Mouse (Mus musculus): ENCODE measurements around the gene Padi4. TPM values are rescaled to one million over a fixed set of nuclear protein-coding genes. Genes with fewer than 3 reads are reported as not detected.

The Padi4 gene
- polyA plus RNA-seq, 1 experiment from 2014 or later = 1.1 TPM

DNA sequence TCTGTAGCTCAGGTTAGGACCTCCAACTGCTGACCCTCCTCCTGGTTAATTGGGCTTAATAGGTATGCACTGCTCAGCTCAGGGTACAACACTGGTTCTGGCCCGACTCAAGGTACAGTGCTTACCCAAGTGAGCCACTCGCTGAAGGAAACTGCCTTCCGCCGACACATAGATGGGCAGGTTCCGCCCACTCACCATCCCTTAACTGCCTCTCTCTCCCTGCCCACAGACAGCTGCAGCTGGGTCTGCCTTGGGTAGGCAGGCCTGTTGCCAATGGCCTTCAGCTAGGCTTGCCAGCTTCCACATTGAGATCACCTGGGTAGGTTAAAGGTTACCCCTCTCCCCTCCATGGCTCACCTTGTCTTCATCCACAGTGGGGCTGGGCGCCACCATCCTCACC is 32.6 kb downstream of the Padi4 start:
- H3K4me3 ChIP-seq (ENCODE audit: low read depth, low read length) = no peak overlapping the region
- TF ChIP-seq EP300 (IDR thresholded peaks at IDR 0.05) (no peak), CTCF (IDR thresholded peaks at IDR 0.05) (no peak)
- H3K27ac ChIP-seq (ENCODE audit: low read length) = no peak overlapping the region
- no peak for ATAC-seq
- DNase-seq (ENCODE audit: low spot score) = no peak
- H3K4me1 ChIP-seq (ENCODE audit: insufficient read depth, low read depth, low read length) = no peaks in the 10 kb centered on the region
- H3K4me2 ChIP-seq (replicated peaks; ENCODE audit: low read depth, low read length) = no peak overlapping the region
- no peaks in the 10 kb centered on the region for H3K36me3 ChIP-seq (ENCODE audit: insufficient read depth, low read length)
- H3K9ac ChIP-seq (replicated peaks; ENCODE audit: low read depth) = no peak overlapping the region
- no peaks in the 10 kb centered on the region for H3K27me3 ChIP-seq (replicated peaks; ENCODE audit: insufficient read depth, low read length)
- no peaks in the 10 kb centered on the region for H3K9me3 ChIP-seq (ENCODE audit: low read length)
- 87% methylated on average over 6 of the region's 6 CpGs for WGBS

DNA sequence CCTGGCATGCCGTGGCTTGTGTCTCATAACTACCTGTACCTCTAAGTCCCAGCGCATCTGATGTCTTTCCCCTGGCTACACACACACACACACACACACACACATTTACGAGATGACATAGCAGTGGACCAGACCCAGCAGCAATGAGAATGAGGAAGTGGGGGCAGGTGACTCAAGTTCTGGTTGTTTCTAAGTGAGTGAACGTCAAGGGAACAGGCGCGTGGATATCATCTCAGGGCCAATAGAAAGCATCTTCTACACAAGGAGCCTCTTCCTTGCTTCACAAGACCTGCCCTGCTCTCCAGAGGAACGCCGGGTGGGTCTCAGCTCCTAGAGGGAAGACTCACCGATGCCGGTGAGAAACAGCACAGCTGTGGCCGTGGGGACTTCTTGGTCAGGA is 33.4 kb downstream of the Padi4 start:
- no peaks in the 10 kb centered on the region for H3K4me1 ChIP-seq (ENCODE audit: insufficient read depth, low read depth, low read length)
- no peaks in the 10 kb centered on the region for H3K9me3 ChIP-seq (ENCODE audit: low read length)
- H3K4me3 ChIP-seq (ENCODE audit: low read depth, low read length) = no peak overlapping the region
- 77% methylated on average over 11 of the region's 11 CpGs for WGBS
- no peak overlapping the region for H3K9ac ChIP-seq (replicated peaks; ENCODE audit: low read depth)
- H3K27me3 ChIP-seq (replicated peaks; ENCODE audit: insufficient read depth, low read length) = no peaks in the 10 kb centered on the region
- TF ChIP-seq CTCF (IDR thresholded peaks at IDR 0.05) = no peak
- H3K36me3 ChIP-seq (ENCODE audit: insufficient read depth, low read length) = no peaks in the 10 kb centered on the region
- ATAC-seq (no peak), DNase-seq (ENCODE audit: low spot score) (no peak)
- no peak overlapping the region for H3K4me2 ChIP-seq (replicated peaks; ENCODE audit: low read depth, low read length)
- H3K27ac ChIP-seq (ENCODE audit: low read length) = no peak overlapping the region

DNA sequence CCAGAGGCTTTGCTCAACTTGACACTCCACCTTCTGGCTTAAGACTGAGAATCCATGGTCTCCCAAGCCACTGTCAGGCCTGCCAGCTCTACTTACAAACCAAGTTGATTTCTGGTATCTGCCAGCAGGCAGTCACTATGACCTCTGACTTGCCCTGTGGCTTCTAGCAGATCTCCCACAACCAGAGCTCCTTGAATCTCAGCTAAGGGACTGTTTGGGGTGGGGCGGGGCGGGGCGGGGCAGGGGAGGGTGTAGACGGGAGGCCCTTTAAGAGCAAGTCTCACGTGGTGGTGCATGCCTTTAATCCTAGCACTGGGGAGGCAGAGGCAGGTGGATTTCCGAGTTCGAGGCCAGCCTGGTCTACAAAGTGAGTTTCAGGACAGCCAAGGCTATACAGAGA is 41.2 kb downstream of the Padi4 start:
- no peak for ATAC-seq
- H3K27ac ChIP-seq (ENCODE audit: low read length) = no peak overlapping the region
- DNase-seq (ENCODE audit: low spot score) = no peak
- H3K36me3 ChIP-seq (ENCODE audit: insufficient read depth, low read length) = no peaks in the 10 kb centered on the region
- no peak for TF ChIP-seq CTCF (IDR thresholded peaks at IDR 0.05)
- no peak for TF ChIP-seq EP300 (IDR thresholded peaks at IDR 0.05)
- no peaks in the 10 kb centered on the region for H3K9me3 ChIP-seq (ENCODE audit: low read length)
- H3K4me1 ChIP-seq (ENCODE audit: insufficient read depth, low read depth, low read length) = no peaks in the 10 kb centered on the region
- H3K4me2 ChIP-seq (replicated peaks; ENCODE audit: low read depth, low read length) = no peak overlapping the region
- 65% methylated on average over 7 of the region's 7 CpGs for WGBS
- H3K4me3 ChIP-seq (ENCODE audit: low read depth, low read length) = no peak overlapping the region
- H3K27me3 ChIP-seq (replicated peaks; ENCODE audit: insufficient read depth, low read length) = no peaks in the 10 kb centered on the region
- H3K9ac ChIP-seq (replicated peaks; ENCODE audit: low read depth) = no peak overlapping the region

DNA sequence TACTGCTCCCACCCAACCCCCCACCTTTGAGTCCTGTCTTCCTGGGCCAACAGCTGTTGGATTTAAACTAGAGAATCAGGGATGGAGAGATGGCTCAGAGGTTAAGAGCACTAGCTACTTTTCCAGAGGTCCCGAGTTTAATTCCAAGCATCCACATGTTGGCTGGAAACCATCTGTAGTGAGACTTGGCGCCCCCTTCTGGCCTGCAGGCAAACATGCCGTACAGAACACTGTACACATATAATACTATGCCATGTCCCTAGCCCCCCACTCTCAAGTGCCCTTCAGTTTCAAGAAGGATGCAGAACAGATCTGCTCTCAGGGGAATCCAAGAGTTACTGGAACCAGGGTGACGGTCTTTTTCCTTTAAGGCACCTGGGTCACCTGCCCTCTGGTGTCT is 42.4 kb downstream of the Padi4 start:
- DNase-seq (ENCODE audit: low spot score) (no peak), ATAC-seq (no peak)
- H3K9me3 ChIP-seq (ENCODE audit: low read length) = no peaks in the 10 kb centered on the region
- no peaks in the 10 kb centered on the region for H3K27me3 ChIP-seq (replicated peaks; ENCODE audit: insufficient read depth, low read length)
- H3K4me2 ChIP-seq (replicated peaks; ENCODE audit: low read depth, low read length) = no peak overlapping the region
- no peak overlapping the region for H3K9ac ChIP-seq (replicated peaks; ENCODE audit: low read depth)
- WGBS = 78% methylated on average over 4 of the region's 4 CpGs
- no peaks in the 10 kb centered on the region for H3K36me3 ChIP-seq (ENCODE audit: insufficient read depth, low read length)
- H3K4me3 ChIP-seq (ENCODE audit: low read depth, low read length) = no peak overlapping the region
- peak; percentile 39 for TF ChIP-seq CTCF (IDR thresholded peaks at IDR 0.05)
- TF ChIP-seq EP300 (IDR thresholded peaks at IDR 0.05) = no peak
- H3K4me1 ChIP-seq (ENCODE audit: insufficient read depth, low read depth, low read length) = no peaks in the 10 kb centered on the region
- no peak overlapping the region for H3K27ac ChIP-seq (ENCODE audit: low read length)

DNA sequence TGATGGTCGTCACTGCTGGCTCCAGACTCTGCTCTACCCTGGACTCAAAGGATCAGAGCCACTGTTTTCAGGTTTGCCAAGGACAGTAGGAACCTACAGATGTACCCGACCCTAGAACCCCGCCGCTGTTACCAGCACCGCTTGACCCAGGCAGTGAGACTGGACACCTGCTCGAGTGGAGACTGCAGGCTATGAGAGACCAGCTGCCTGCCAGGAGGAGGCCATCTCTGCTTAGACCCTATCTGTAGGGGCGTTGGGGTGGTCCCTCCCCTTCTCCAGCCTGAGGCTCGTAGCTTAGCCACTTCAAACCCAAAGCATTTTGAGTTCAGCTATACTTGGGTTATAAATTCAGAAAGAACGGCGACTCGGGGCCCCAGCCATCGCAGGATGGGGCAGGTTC is 47.1 kb downstream of the Padi4 start:
- H3K36me3 ChIP-seq (ENCODE audit: insufficient read depth, low read length) = 0 out of 2 replicates have a peak, but pooled peaks cover under 1% of the 10 kb centered on the region
- H3K4me1 ChIP-seq (ENCODE audit: insufficient read depth, low read depth, low read length) = no peaks in the 10 kb centered on the region
- no peak overlapping the region for H3K4me3 ChIP-seq (ENCODE audit: low read depth, low read length)
- ATAC-seq = no peak
- no peak for DNase-seq (ENCODE audit: low spot score)
- TF ChIP-seq CTCF (IDR thresholded peaks at IDR 0.05) = no peak
- no peak for TF ChIP-seq EP300 (IDR thresholded peaks at IDR 0.05)
- no peak overlapping the region for H3K27ac ChIP-seq (ENCODE audit: low read length)
- H3K9ac ChIP-seq (replicated peaks; ENCODE audit: low read depth) = no peak overlapping the region
- no peak overlapping the region for H3K4me2 ChIP-seq (replicated peaks; ENCODE audit: low read depth, low read length)
- no peaks in the 10 kb centered on the region for H3K9me3 ChIP-seq (ENCODE audit: low read length)
- 80% methylated on average over 12 of the region's 12 CpGs for WGBS
- H3K27me3 ChIP-seq (replicated peaks; ENCODE audit: insufficient read depth, low read length) = no peaks in the 10 kb centered on the region

DNA sequence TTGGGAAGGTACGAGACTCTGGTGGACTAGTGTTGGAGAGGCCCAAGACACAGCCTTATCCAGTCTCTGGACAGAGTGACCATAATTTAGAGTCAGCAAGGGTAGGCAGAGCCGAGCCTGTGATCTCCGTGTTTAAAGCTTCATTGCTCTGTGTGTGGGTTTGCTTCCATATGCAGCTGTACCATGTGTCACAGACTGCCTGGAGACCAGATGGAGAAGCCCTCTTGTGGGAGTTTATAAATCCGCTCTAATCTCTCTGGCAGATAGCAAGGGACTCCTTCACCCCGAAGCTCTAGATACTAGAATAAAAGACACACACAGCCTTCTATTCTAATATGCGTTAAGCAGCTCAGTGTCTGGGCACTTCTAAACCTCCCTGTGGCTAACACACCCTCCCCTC is 49.3 kb downstream of the Padi4 start:
- TF ChIP-seq EP300 (IDR thresholded peaks at IDR 0.05) = no peak
- TF ChIP-seq CTCF (IDR thresholded peaks at IDR 0.05) = no peak
- no peak overlapping the region for H3K4me2 ChIP-seq (replicated peaks; ENCODE audit: low read depth, low read length)
- 65% methylated on average over 6 of the region's 6 CpGs for WGBS
- no peak overlapping the region for H3K4me3 ChIP-seq (ENCODE audit: low read depth, low read length)
- H3K4me1 ChIP-seq (ENCODE audit: insufficient read depth, low read depth, low read length) = no peaks in the 10 kb centered on the region
- ATAC-seq = no peak
- no peak overlapping the region for H3K27ac ChIP-seq (ENCODE audit: low read length)
- H3K36me3 ChIP-seq (ENCODE audit: insufficient read depth, low read length) = peaks cover 21% of the 10 kb centered on the region
- no peak for DNase-seq (ENCODE audit: low spot score)
- H3K27me3 ChIP-seq (replicated peaks; ENCODE audit: insufficient read depth, low read length) = no peaks in the 10 kb centered on the region
- H3K9ac ChIP-seq (replicated peaks; ENCODE audit: low read depth) = no peak overlapping the region
- no peaks in the 10 kb centered on the region for H3K9me3 ChIP-seq (ENCODE audit: low read length)

DNA sequence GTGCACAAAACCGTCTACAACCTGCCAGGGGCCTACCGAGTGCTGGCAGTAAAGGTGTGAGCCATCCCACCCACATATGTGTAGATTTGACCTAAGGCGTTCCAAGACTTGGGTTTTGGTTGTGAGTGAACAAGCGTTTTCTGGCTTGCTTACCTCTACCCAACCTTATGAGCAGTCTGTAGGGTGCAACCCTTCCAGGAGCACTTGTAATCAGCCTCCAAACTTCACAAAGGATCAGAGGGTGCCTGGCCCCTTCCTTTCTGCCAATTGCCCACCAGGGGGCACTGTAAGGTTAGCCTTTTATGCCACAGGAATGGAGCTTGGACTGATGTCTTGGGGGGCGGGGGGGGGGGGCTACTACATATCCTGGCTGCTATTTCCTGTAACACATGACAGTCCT is 50.2 kb downstream of the Padi4 start:
- Histone ChIP-seq H3K9me3 (ENCODE audit: low read length) (no peaks in the 10 kb centered on the region), H3K4me2 (replicated peaks; ENCODE audit: low read depth, low read length) (no peak overlapping the region), H3K27me3 (replicated peaks; ENCODE audit: insufficient read depth, low read length) (no peaks in the 10 kb centered on the region), H3K4me3 (ENCODE audit: low read depth, low read length) (no peak overlapping the region), H3K4me1 (ENCODE audit: insufficient read depth, low read depth, low read length) (no peaks in the 10 kb centered on the region), H3K36me3 (ENCODE audit: insufficient read depth, low read length) (peaks cover 23% of the 10 kb centered on the region), H3K27ac (ENCODE audit: low read length) (no peak overlapping the region), H3K9ac (replicated peaks; ENCODE audit: low read depth) (no peak overlapping the region)
- DNase-seq (ENCODE audit: low spot score) = peak; percentile 62
- WGBS = 54% methylated on average over 5 of the region's 5 CpGs
- TF ChIP-seq CTCF (IDR thresholded peaks at IDR 0.05) (peak; percentile 75), EP300 (IDR thresholded peaks at IDR 0.05) (no peak)
- no peak for ATAC-seq
